Mouse (Mus musculus) liver, embryonic 14.5 days (tissue): ENCODE results near the gene Tmem235. TPM values are rescaled to one million over a fixed set of nuclear protein-coding genes. Genes with fewer than 3 reads are reported as not detected.

Source experiments
- ATAC-seq: fragments of 200-750 bp; cut with Nextera tagmentation; 2 replicates; pipeline ENCODE4 v1.8.0; 2017; ENCODE audit warnings: moderate number of reproducible peaks, mild to moderate bottlenecking, moderate library complexity; ENCODE audit not compliant: insufficient read depth
- DNase-seq, 3 experiments: peaks; one replicate each; pipeline ENCODE4 v3.0.0-alpha.2; 2012 to 2013; ENCODE audit warnings: low read depth in 3 of 3, low spot score in 3 of 3
- H3K27ac ChIP-seq: fragments of 300-500 bp; sonication (generic); 2 replicates; pipeline ENCODE4 v1.5.1; 2014; ENCODE audit warnings: moderate library complexity, mild to moderate bottlenecking, control low read depth, inconsistent platforms
- H3K27me3 ChIP-seq: fragments of 300-500 bp; sonication (generic); 2 replicates; pipeline ENCODE4 v1.6.1; 2014; ENCODE audit warnings: mild to moderate bottlenecking, low read length, moderate library complexity; ENCODE audit not compliant: control insufficient read depth, insufficient read depth
- H3K36me3 ChIP-seq: fragments of 300-500 bp; sonication (generic); replicated peaks from 2 replicates; pipeline ENCODE4 v1.6.1; 2014; ENCODE audit warnings: low read depth; ENCODE audit not compliant: control insufficient read depth, insufficient read depth
- H3K4me1 ChIP-seq, 2 experiments: fragments of 200-500 bp in 1 of 2; fragments of 300-500 bp in 1 of 2; sonication (generic) in 1 of 2; replicated peaks; 2 replicates each; pipeline ENCODE4 v1.6.1; 2012 to 2014; ENCODE audit warnings: antibody characterized with exemption in 1 of 2, inconsistent platforms in 1 of 2, low read length in 1 of 2; ENCODE audit not compliant: control insufficient read depth in 2 of 2, insufficient read depth in 2 of 2
- H3K4me2 ChIP-seq: fragments of 300-500 bp; sonication (generic); 2 replicates; pipeline ENCODE4 v1.6.1; 2014; ENCODE audit warnings: low read depth, mild to moderate bottlenecking, control low read depth, moderate library complexity
- H3K4me3 ChIP-seq, 2 experiments: fragments of 200-500 bp in 1 of 2; fragments of 300-500 bp in 1 of 2; sonication (generic) in 1 of 2; 2 replicates each; pipeline ENCODE4 v1.5.1; 2012 to 2014; ENCODE audit warnings: low read depth in 2 of 2, low read length in 2 of 2, mild to moderate bottlenecking in 2 of 2, control low read depth in 1 of 2, inconsistent platforms in 1 of 2, moderate library complexity in 1 of 2; ENCODE audit not compliant: insufficient read depth in 1 of 2
- H3K9ac ChIP-seq: fragments of 300-500 bp; sonication (generic); replicated peaks from 2 replicates; pipeline ENCODE4 v1.6.1; 2014; ENCODE audit warnings: mild to moderate bottlenecking, control low read depth, moderate library complexity
- H3K9me3 ChIP-seq: fragments of 300-500 bp; sonication (generic); 2 replicates; pipeline ENCODE4 v1.6.1; 2016; ENCODE audit warnings: low read length, mixed read lengths; ENCODE audit not compliant: control insufficient read depth
- CTCF ChIP-seq: IDR thresholded peaks from 2 replicates; pipeline ENCODE4 v1.5.1; 2016; ENCODE audit warnings: antibody characterized with exemption, low read depth, control low read depth
- EP300 ChIP-seq: IDR thresholded peaks from 2 replicates; pipeline ENCODE4 v1.6.1; 2016; ENCODE audit warnings: antibody characterized with exemption, low read depth
- WGBS: fragments of 180-500 bp; shearing (Covaris S2); extraction: QIAGEN DNeasy Blood & Tissue Kit; methylation state at CpG from one replicate; pipeline ENCODE4 v1.1.7; 2014; ENCODE audit not compliant: insufficient replicate concordance; 5-methylcytosine and 5-hydroxymethylcytosine counted together
- polyA plus RNA-seq, 2 experiments: library from polyadenylated mRNA; depleted of rRNA in 1 of 2; stranded (reverse) in 1 of 2; unstranded in 1 of 2; fragments of >200 nt; fragmentation: Nextera tagmentation in 1 of 2; extraction: Ambion mirVana in 1 of 2; gene quantifications; 2 replicates each; pipeline versions ENCODE4 v1.2.1 to v1.2.3; 2012 to 2014

The Tmem235 gene
- polyA plus RNA-seq, 2 experiments: not detected

- Histone ChIP-seq H3K4me2 (no peak overlapping the region), H3K4me3 (no peak overlapping the region), H3K36me3 (peaks cover 42% of the 10 kb centered on the region), H3K27ac (no peak overlapping the region), H3K9me3 (no peaks in the 10 kb centered on the region), H3K9ac (no peak overlapping the region), H3K27me3 (peaks cover 34% of the 10 kb centered on the region), H3K4me1 (no peaks in the 10 kb centered on the region)
- no peak for ATAC-seq
- DNase-seq: no peak
- TF ChIP-seq CTCF: no peak
- TF ChIP-seq EP300: no peak
- 45% methylated on average over 3 of the region's 3 CpGs for WGBS
Measured at GRCm38 (mm10) chr11:117858392-117858791, 2.2 kb upstream of the Tmem235 start.

GRCm38 (mm10) chr11:117863174-117863856 lies 2.8 kb downstream of the Tmem235 start:
- H3K9me3 ChIP-seq: no peaks in the 10 kb centered on the region
- 35% methylated on average over 11 of the region's 11 CpGs for WGBS
- no peak for TF ChIP-seq EP300
- no peak for TF ChIP-seq CTCF
- H3K27me3 ChIP-seq: peaks cover 34% of the 10 kb centered on the region
- no peaks in the 10 kb centered on the region for H3K4me1 ChIP-seq
- H3K27ac ChIP-seq: no peak overlapping the region
- H3K36me3 ChIP-seq: no peaks in the 10 kb centered on the region; the same call in 1 of the 2 replicates
- no peak overlapping the region for H3K9ac ChIP-seq
- H3K4me2 ChIP-seq: no peak overlapping the region
- ATAC-seq (no peak), DNase-seq (no peak)
- H3K4me3 ChIP-seq: no peak overlapping the region

- Histone ChIP-seq H3K4me3 (no peak overlapping the region), H3K9ac (no peak overlapping the region), H3K4me1 (no peaks in the 10 kb centered on the region), H3K27me3 (peaks cover 22% of the 10 kb centered on the region), H3K9me3 (no peaks in the 10 kb centered on the region), H3K36me3 (no peaks in the 10 kb centered on the region), H3K27ac (no peak overlapping the region), H3K4me2 (no peak overlapping the region)
- WGBS: 17% methylated on average over 2 of the region's 2 CpGs
- TF ChIP-seq CTCF (no peak), EP300 (no peak)
- ATAC-seq (no peak), DNase-seq (no peak)
Measured at GRCm38 (mm10) chr11:117864805-117865204, 4.3 kb downstream of the Tmem235 start.

- WGBS: 57% methylated on average over 6 of the region's 6 CpGs
- ATAC-seq (no peak), DNase-seq (no peak)
- H3K4me1 ChIP-seq: no peaks in the 10 kb centered on the region
- H3K9me3 ChIP-seq: no peaks in the 10 kb centered on the region
- TF ChIP-seq EP300 (no peak), CTCF (no peak)
- H3K4me2 ChIP-seq: no peak overlapping the region
- no peak overlapping the region for H3K4me3 ChIP-seq
- no peak overlapping the region for H3K27ac ChIP-seq
- no peak overlapping the region for H3K9ac ChIP-seq
- H3K27me3 ChIP-seq: peaks cover 12% of the 10 kb centered on the region
- no peaks in the 10 kb centered on the region for H3K36me3 ChIP-seq
Measured at GRCm38 (mm10) chr11:117865988-117866387, 5.4 kb downstream of the Tmem235 start.

GRCm38 (mm10) chr11:117870688-117871365 lies 10.3 kb downstream of the Tmem235 start:
- ATAC-seq (no peak), DNase-seq (peak; percentile 39 to 60 (median 47))
- H3K27ac ChIP-seq: no peak overlapping the region
- 39% methylated on average over 12 of the region's 12 CpGs for WGBS
- no peak overlapping the region for H3K4me3 ChIP-seq
- H3K4me2 ChIP-seq: no peak overlapping the region
- H3K27me3 ChIP-seq: peaks cover 19% of the 10 kb centered on the region
- H3K9ac ChIP-seq: no peak overlapping the region
- H3K9me3 ChIP-seq: no peaks in the 10 kb centered on the region
- H3K4me1 ChIP-seq: 0 out of 4 replicates have a peak, but pooled peaks cover 0 to 2% of the 10 kb centered on the region in 2 experiments
- TF ChIP-seq CTCF (peak; percentile 98), EP300 (no peak)
- H3K36me3 ChIP-seq: no peaks in the 10 kb centered on the region
